Mouse (Mus musculus) ES-E14 (cell line): ENCODE measurements around the gene Il34.

Source experiments
- CHD2 ChIP-seq: IDR thresholded peaks from 2 replicates; pipeline ENCODE4 v1.6.1; 2014; ENCODE audit warnings: mild to moderate bottlenecking, low read depth, low read length, inconsistent platforms
- MAFK ChIP-seq: IDR thresholded peaks from 2 replicates; pipeline ENCODE4 v1.6.1; 2014; ENCODE audit warnings: mild to moderate bottlenecking, low read depth, low read length, inconsistent platforms; ENCODE audit not compliant: insufficient read depth
- ZNF384 ChIP-seq: IDR thresholded peaks from 2 replicates; pipeline ENCODE4 v1.6.1; 2012; ENCODE audit warnings: low read depth, low read length, inconsistent platforms

DNA sequence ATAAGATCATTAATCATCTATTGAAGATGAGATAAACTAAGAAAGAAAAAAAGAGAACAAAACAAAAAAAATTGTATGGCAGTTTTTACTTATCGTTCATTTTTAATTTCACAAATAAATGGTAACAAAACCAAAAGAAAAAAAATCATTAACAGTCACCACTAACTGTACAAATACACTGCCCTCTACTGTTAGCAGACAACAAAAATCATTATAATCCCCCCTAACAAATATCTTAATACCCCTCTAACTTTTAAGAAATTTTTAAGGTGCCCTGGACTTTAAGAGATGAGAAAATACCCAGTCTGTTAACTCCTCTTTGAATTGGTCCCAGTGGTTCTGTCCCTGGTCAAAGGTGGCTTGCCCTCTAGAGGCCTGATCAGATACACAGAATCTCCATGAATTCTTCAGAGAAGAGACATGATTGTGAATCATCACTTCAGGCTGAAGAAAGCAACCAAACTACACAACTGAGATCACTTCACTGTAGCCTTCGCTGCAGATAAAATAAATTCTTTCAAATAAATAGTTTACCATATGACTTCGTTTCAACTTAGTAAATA lies 36.4 kb upstream of the Il34 start:
- TF ChIP-seq CHD2 (no peak), MAFK (no peak), ZNF384 (no peak)
